Mouse (Mus musculus) lung, embryonic 14.5 days (tissue): ENCODE data around the gene Tenm1. TPM values are rescaled to one million over a fixed set of nuclear protein-coding genes. Genes with fewer than 3 reads are reported as not detected.

Source experiments
- ATAC-seq: fragments of 200-750 bp; cut with Nextera tagmentation; 2 replicates; pipeline ENCODE4 v1.8.0; 2017; ENCODE audit warnings: mild to moderate bottlenecking, moderate TSS enrichment, moderate library complexity; ENCODE audit not compliant: insufficient read depth
- DNase-seq: peaks from one replicate; pipeline ENCODE4 v3.0.0-alpha.2; 2015
- H3K27ac ChIP-seq: fragments of 300-500 bp; sonication (generic); 2 replicates; pipeline ENCODE4 v1.5.1; 2014; ENCODE audit warnings: low read depth, mild to moderate bottlenecking, moderate library complexity
- H3K27me3 ChIP-seq: fragments of 300-500 bp; sonication (generic); 2 replicates; pipeline ENCODE4 v1.6.1; 2014; ENCODE audit warnings: low read length, control low read depth; ENCODE audit not compliant: insufficient read depth
- H3K36me3 ChIP-seq: fragments of 300-500 bp; sonication (generic); 2 replicates; pipeline ENCODE4 v1.6.1; 2014; ENCODE audit warnings: control low read depth; ENCODE audit not compliant: insufficient read depth
- H3K4me1 ChIP-seq: fragments of 300-500 bp; sonication (generic); 2 replicates; pipeline ENCODE4 v1.6.1; 2014; ENCODE audit warnings: antibody characterized with exemption, control low read depth; ENCODE audit not compliant: insufficient read depth
- H3K4me2 ChIP-seq: fragments of 300-500 bp; sonication (generic); 2 replicates; pipeline ENCODE4 v1.6.1; 2014; ENCODE audit warnings: mild to moderate bottlenecking
- H3K4me3 ChIP-seq: fragments of 300-500 bp; sonication (generic); 2 replicates; pipeline ENCODE4 v1.5.1; 2014; ENCODE audit warnings: low read depth, low read length
- H3K9ac ChIP-seq: fragments of 300-500 bp; sonication (generic); 2 replicates; pipeline ENCODE4 v1.6.1; 2014
- H3K9me3 ChIP-seq: fragments of 300-500 bp; sonication (generic); 2 replicates; pipeline ENCODE4 v1.6.1; 2016; ENCODE audit warnings: low read depth, low read length, control low read depth
- CTCF ChIP-seq: IDR thresholded peaks from 2 replicates; pipeline ENCODE4 v1.5.1; 2016; ENCODE audit warnings: antibody characterized with exemption, low read depth
- WGBS: fragments of 180-500 bp; shearing (Covaris S2); extraction: QIAGEN DNeasy Blood & Tissue Kit; methylation state at CpG from one replicate; pipeline ENCODE4 v1.1.7; 2014; 5-methylcytosine and 5-hydroxymethylcytosine counted together
- polyA plus RNA-seq: library from polyadenylated mRNA; unstranded; fragments of >200 nt; fragmentation: Nextera tagmentation; extraction: Ambion mirVana; gene quantifications from 2 replicates; pipeline ENCODE4 v1.2.1, GENCODE M21; 2014

The Tenm1 gene
- polyA plus RNA-seq, 1 experiment from 2014 or later = 0.11 TPM

DNA sequence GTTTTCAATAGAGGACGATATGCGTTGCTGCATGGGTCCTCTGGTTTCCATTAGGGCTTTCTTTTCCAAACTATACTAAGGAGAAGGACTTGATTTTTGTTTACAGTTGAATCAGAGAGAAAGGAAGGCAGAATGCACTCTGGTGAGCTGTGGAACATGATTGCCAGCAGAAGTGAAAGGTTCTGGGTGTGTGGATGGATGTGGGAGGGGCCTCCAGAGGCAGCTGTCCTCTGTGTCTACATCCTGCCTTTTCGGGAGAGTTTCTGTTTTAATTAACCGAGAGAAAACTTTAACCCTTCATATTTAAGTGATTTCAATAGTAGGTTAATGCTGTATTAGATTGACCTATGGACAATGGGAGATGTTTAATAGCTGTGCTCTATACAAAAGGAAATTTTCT lies 880.4 kb downstream of the Tenm1 start:
- no peaks in the 10 kb centered on the region for H3K36me3 ChIP-seq
- H3K27ac ChIP-seq = no peak overlapping the region
- no peaks in the 10 kb centered on the region for H3K4me1 ChIP-seq
- no peak for ATAC-seq
- DNase-seq = no peak
- H3K9ac ChIP-seq = no peak overlapping the region
- no peaks in the 10 kb centered on the region for H3K9me3 ChIP-seq
- no peaks in the 10 kb centered on the region for H3K27me3 ChIP-seq
- 58% methylated on average over 4 of the region's 4 CpGs for WGBS
- no peak overlapping the region for H3K4me3 ChIP-seq
- no peak for TF ChIP-seq CTCF
- H3K4me2 ChIP-seq = no peak overlapping the region

DNA sequence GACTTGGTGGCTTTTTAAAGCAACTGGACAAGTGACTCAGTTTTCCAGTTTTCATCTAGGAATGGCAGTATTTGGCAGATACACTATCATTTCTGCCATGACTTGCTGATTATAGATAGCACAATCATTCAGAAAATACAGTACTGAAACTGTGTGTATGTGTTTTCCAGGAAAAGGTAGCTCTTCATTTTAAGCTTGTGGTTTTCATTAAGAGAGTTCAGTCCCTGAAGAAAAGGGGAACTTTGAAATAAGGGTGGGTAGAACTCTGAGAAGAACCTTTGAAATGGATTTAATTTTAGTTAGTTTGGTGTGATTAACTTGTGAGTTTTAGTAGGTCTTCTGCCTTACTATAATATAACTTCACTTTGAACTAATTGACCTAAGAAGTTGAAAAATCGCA lies 883.9 kb downstream of the Tenm1 start:
- WGBS = 83% methylated on average over 1 of the region's 1 CpGs
- no peak overlapping the region for H3K27ac ChIP-seq

DNA sequence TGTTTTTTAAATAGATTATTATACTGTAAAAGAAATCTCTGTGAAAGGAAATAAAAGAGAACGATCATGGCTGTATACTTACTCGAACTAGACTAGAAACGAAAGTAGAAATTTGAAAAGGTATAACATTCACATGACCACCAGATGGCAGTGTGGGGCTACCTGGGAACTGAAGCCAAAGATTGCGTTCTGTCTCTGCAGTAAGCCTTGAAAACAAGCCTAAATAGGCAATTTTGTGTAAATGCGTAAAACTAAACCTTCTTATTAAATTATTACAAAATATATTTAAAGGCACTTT lies 888.2 kb downstream of the Tenm1 start:
- Histone ChIP-seq H3K9ac (no peak overlapping the region), H3K27me3 (no peaks in the 10 kb centered on the region), H3K9me3 (no peaks in the 10 kb centered on the region), H3K36me3 (no peaks in the 10 kb centered on the region), H3K4me1 (no peaks in the 10 kb centered on the region), H3K4me3 (0 out of 2 replicates have a peak overlapping the region, but pooled peaks have one; percentile 17), H3K4me2 (peak overlapping the region; percentile 50), H3K27ac (no peak overlapping the region)
- TF ChIP-seq CTCF = peak; percentile 69
- no peak for ATAC-seq
- DNase-seq = peak; percentile 88
- 27% methylated on average over 5 of the region's 5 CpGs for WGBS

More for the DNA sequence above, 883.9 kb downstream of the Tenm1 start:
- no peaks in the 10 kb centered on the region for H3K36me3 ChIP-seq
- no peak overlapping the region for H3K4me3 ChIP-seq
- ATAC-seq (no peak), DNase-seq (no peak)
- H3K4me1 ChIP-seq = no peaks in the 10 kb centered on the region
- no peaks in the 10 kb centered on the region for H3K9me3 ChIP-seq
- H3K9ac ChIP-seq = no peak overlapping the region
- H3K27me3 ChIP-seq = no peaks in the 10 kb centered on the region
- no peak for TF ChIP-seq CTCF
- no peak overlapping the region for H3K4me2 ChIP-seq

DNA sequence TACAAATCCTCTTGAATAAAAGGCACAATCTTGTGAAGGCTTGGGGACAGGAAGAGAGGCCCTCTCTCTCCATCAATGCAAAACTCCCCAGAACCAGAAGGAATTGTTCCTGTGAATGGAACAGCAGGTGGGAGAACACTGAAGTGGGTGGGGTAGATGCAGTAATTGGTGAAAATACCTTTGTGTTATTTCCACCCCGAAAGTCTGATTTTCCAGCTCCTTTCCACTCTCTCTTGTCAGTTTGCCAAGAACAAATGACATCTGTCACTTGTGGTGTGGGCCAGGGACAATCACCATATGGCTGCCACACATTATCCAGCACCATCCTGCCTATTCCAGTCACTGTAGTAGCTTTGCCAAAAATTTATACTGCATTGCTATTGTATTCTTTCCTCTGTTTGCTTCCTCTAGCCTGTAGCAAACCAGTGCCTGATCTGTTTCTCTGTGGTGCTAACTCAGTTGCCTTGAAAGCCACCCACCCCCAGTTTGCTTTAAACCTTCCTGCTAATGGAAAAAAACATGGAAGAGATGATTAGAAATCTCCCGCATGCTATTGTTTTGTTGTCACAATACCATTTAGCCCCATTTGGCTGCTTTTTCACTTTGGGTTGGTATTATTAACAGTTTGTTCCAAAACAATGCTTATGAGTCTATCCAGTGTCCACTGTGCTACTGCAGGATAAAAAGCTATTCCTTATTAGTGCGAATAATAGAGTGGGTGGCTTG lies 888.7 kb downstream of the Tenm1 start:
- no peak; the same call in 1 of the 2 replicates for ATAC-seq
- no peak overlapping the region for H3K9ac ChIP-seq
- TF ChIP-seq CTCF = no peak
- no peaks in the 10 kb centered on the region for H3K36me3 ChIP-seq
- H3K4me2 ChIP-seq = peak overlapping the region; percentile 50
- no peaks in the 10 kb centered on the region for H3K27me3 ChIP-seq
- DNase-seq = peak; percentile 3
- no peak overlapping the region for H3K27ac ChIP-seq
- H3K4me3 ChIP-seq = 0 out of 2 replicates have a peak overlapping the region, but pooled peaks have one; percentile 17
- H3K9me3 ChIP-seq = no peaks in the 10 kb centered on the region
- H3K4me1 ChIP-seq = no peaks in the 10 kb centered on the region
- 34% methylated on average over 3 of the region's 3 CpGs for WGBS

DNA sequence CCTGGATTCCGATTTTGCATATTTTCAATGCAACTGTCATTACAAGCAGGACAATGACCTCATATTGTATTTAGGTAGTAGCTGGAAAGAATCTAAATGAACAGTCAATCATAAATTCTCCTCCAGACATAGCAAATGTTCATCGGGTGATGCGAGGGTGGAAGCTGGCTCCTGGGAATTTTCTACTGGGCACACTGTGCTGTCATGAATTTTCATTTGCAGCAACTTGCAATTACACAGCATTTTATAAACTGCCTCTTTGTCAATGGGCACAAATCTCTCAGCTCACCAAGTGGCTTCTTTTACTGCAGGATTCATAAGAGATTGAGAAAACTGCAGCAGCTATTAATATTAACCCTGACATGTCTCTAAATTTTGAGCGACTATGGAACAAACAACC lies 898.2 kb downstream of the Tenm1 start:
- Histone ChIP-seq H3K9ac (no peak overlapping the region), H3K36me3 (no peaks in the 10 kb centered on the region), H3K27ac (no peak overlapping the region), H3K9me3 (no peaks in the 10 kb centered on the region), H3K27me3 (no peaks in the 10 kb centered on the region), H3K4me2 (no peak overlapping the region), H3K4me1 (no peaks in the 10 kb centered on the region), H3K4me3 (no peak overlapping the region)
- ATAC-seq = no peak
- TF ChIP-seq CTCF = no peak
- no peak for DNase-seq
- 70% methylated on average over 4 of the region's 4 CpGs for WGBS

DNA sequence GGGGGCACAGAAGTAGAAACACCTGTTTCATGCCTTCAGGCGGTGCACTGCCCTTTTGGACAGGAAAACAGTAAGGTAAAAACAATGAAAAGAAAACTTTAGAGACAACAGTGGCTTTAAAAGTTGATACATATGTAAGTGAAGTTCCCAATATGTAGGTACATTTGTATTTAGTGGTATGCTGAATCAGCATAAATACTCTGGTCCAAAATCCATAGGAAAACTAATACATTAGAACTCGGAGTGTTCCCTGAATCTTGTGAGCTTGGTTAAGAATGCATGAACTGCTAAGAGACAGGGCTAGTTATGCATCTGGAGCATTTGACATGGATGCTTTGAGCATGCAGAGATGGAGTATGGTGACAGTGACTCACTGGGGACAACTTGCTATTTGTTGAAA lies 906.1 kb downstream of the Tenm1 start:
- TF ChIP-seq CTCF = no peak
- H3K9me3 ChIP-seq = no peaks in the 10 kb centered on the region
- H3K9ac ChIP-seq = no peak overlapping the region
- H3K36me3 ChIP-seq = no peaks in the 10 kb centered on the region
- DNase-seq (no peak), ATAC-seq (no peak)
- H3K27me3 ChIP-seq = no peaks in the 10 kb centered on the region
- H3K4me1 ChIP-seq = no peaks in the 10 kb centered on the region
- no peak overlapping the region for H3K4me2 ChIP-seq
- H3K27ac ChIP-seq = no peak overlapping the region
- WGBS = 79% methylated on average over 2 of the region's 2 CpGs
- no peak overlapping the region for H3K4me3 ChIP-seq

DNA sequence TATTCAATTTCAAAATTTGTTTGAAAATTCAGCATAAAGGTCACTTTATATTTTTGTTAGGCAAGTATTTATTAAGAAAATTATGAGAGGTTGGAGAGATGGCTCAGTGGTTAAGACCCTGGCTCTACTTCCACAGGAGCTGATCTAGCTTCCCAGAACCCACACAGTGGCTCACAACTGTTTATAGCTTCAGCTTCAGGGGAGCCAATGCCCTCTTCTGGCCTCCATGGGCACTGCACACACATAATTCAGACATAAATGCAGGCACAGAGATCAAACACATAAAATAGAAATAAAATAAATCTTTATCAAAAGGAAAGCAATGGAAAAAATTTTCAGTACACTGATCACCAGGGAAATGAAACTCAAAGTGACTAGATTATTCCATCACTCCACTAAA lies 916.4 kb downstream of the Tenm1 start:
- H3K27me3 ChIP-seq = no peaks in the 10 kb centered on the region
- H3K27ac ChIP-seq = no peak overlapping the region
- no peak overlapping the region for H3K4me2 ChIP-seq
- H3K9me3 ChIP-seq = no peaks in the 10 kb centered on the region
- H3K4me3 ChIP-seq = no peak overlapping the region
- no peaks in the 10 kb centered on the region for H3K4me1 ChIP-seq
- DNase-seq (peak; percentile 2), ATAC-seq (no peak)
- peak; percentile 29; the same call in 1 of the 2 replicates for TF ChIP-seq CTCF
- H3K36me3 ChIP-seq = no peaks in the 10 kb centered on the region
- H3K9ac ChIP-seq = no peak overlapping the region
